Mouse (Mus musculus) MEL (cell line): ENCODE data around the gene Osgin1.

Experiments
- CHD1 ChIP-seq: IDR thresholded peaks from 2 replicates; pipeline ENCODE4 v1.6.1; 2012; ENCODE audit warnings: low read depth, mild to moderate bottlenecking, inconsistent platforms, low read length, improper control_type of control experiment
- CHD2 ChIP-seq: IDR thresholded peaks from 2 replicates; pipeline ENCODE4 v1.6.1; 2011; ENCODE audit warnings: low read length, improper control_type of control experiment
- CTCF ChIP-seq, 3 experiments: IDR thresholded peaks in 2 of 3; conservative IDR thresholded peaks in 1 of 3; 2 replicates each; pipeline ENCODE4 v1.5.1; 2011 to 2012; ENCODE audit warnings: low read length in 3 of 3, low read depth in 2 of 3, mild to moderate bottlenecking in 2 of 3, improper control_type of control experiment in 1 of 3, inconsistent platforms in 1 of 3, mixed read lengths in 1 of 3, moderate library complexity in 1 of 3; ENCODE audit not compliant: control insufficient read depth in 1 of 3, insufficient read depth in 1 of 3, poor library complexity in 1 of 3, severe bottlenecking in 1 of 3
- ELF1 ChIP-seq: IDR thresholded peaks from 2 replicates; pipeline ENCODE4 v1.6.1; 2014; ENCODE audit warnings: low read depth, mild to moderate bottlenecking, inconsistent platforms, low read length, improper control_type of control experiment, moderate library complexity
- EP300 ChIP-seq, 2 experiments: IDR thresholded peaks; 2 replicates each; pipeline ENCODE4 v1.6.1; 2011; ENCODE audit warnings: improper control_type of control experiment in 2 of 2, low read length in 2 of 2, low read depth in 1 of 2, mild to moderate bottlenecking in 1 of 2
- GATA1 ChIP-seq: IDR thresholded peaks from 2 replicates; pipeline ENCODE4 v1.6.1; 2011; ENCODE audit warnings: low read depth, low read length, improper control_type of control experiment
- HCFC1 ChIP-seq: IDR thresholded peaks from 2 replicates; pipeline ENCODE4 v1.6.1; 2012; ENCODE audit warnings: low read depth, mild to moderate bottlenecking, inconsistent platforms, low read length, improper control_type of control experiment, moderate library complexity
- POLR2A ChIP-seq, 2 experiments: IDR thresholded peaks; 2 replicates each; pipeline ENCODE4 v1.6.1; 2011 to 2012; ENCODE audit warnings: low read length in 2 of 2, mild to moderate bottlenecking in 2 of 2, control low read depth in 1 of 2, improper control_type of control experiment in 1 of 2, low read depth in 1 of 2, moderate library complexity in 1 of 2; ENCODE audit not compliant: control insufficient read depth in 1 of 2, insufficient read depth in 1 of 2, poor library complexity in 1 of 2
- TAL1 ChIP-seq: IDR thresholded peaks from 2 replicates; pipeline ENCODE4 v1.6.1; 2012; ENCODE audit warnings: mild to moderate bottlenecking, inconsistent platforms, low read length, moderate library complexity, mixed read lengths
- TBP ChIP-seq: IDR thresholded peaks from 2 replicates; pipeline ENCODE4 v1.8.0; 2011; ENCODE audit warnings: low read depth, low read length, improper control_type of control experiment
- ZC3H11A ChIP-seq: IDR thresholded peaks from 2 replicates; pipeline ENCODE4 v1.6.1; 2012; ENCODE audit warnings: low read depth, mild to moderate bottlenecking, inconsistent platforms, low read length, improper control_type of control experiment
- ZNF384 ChIP-seq: IDR thresholded peaks from 2 replicates; pipeline ENCODE4 v1.6.1; 2012; ENCODE audit warnings: low read depth, mild to moderate bottlenecking, inconsistent platforms, low read length, improper control_type of control experiment

DNA sequence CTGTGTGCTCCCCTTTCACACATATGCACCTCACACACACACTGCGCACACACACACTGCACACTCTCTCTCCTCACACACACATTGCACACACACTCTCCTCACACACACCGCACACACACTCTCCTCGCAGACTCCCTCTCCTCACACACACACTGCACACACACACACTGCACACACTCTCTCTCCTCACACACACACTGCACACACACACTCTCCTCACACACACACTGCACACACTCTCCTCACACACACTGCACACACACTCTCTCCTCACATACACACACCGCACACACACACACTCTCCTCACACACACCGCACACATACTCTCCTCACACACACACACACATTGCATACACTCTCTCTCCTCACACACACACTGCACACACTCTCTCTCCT is 29.3 kb upstream of the Osgin1 start:
- TF ChIP-seq POLR2A (IDR thresholded peaks at IDR 0.05; ENCODE audit: control insufficient read depth in 1 of 2, insufficient read depth in 1 of 2, low read depth in 1 of 2, low read length in 2 of 2, poor library complexity in 1 of 2) (no peak), CTCF (IDR thresholded peaks at IDR 0.05 in 2 of 3, conservative IDR thresholded peaks at IDR 0.05 in 1 of 3; ENCODE audit: control insufficient read depth in 1 of 3, insufficient read depth in 1 of 3, low read depth in 2 of 3, low read length in 3 of 3, poor library complexity in 1 of 3, severe bottlenecking in 1 of 3) (no peak), TAL1 (no peak), ZNF384 (no peak), ZC3H11A (no peak), CHD1 (no peak), TBP (no peak), EP300 (IDR thresholded peaks at IDR 0.05; ENCODE audit: low read depth in 1 of 2, low read length in 2 of 2) (no peak), CHD2 (no peak), ELF1 (no peak), GATA1 (no peak), HCFC1 (no peak)
